Mouse (Mus musculus): Measurements from ENCODE around the gene Mapk14.

DNA sequence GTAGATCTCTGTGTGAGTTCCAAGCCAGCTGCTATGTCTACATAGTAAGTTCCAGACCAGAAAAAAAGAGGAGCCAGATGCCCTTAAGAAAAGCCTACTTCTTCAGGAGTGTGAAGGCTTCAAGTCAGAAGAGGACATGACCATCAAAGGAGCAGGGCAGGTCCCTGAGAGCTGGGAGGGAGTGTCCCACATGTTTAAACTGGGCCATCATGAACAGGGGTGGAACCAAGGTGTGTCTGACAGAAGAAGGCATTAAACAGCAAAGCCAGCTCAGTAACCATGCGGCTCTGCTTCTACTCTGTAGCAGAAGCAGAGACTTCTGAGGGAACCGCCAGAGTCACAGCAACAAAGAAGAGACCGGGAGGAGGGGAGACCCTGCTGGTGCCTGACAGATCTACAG, 47.4 kb upstream of the Mapk14 start:
- TF ChIP-seq CTCF (conservative IDR thresholded peaks at IDR 0.05; ENCODE audit: insufficient read depth, insufficient read length, low read depth, low read length) (no peak), POLR2A (IDR thresholded peaks at IDR 0.05; ENCODE audit: low read depth, low read length) (no peak)

All from kidney, adult 2 months (tissue).